Mouse (Mus musculus) layer of hippocampus, adult 9-11 months (tissue): ENCODE measurements around the gene Upf3b.

Experiments used
- DNase-seq: peaks from one replicate; pipeline ENCODE4 v3.0.0; 2022

The Upf3b gene

GRCm38 (mm10) chrX:37076651-37077050 is 33.5 kb downstream of the Upf3b start:
- DNase-seq: no peak

GRCm38 (mm10) chrX:37074262-37074892 is 35.7 kb downstream of the Upf3b start:
- DNase-seq: peak; percentile 14

GRCm38 (mm10) chrX:37068766-37069165 is 41.4 kb downstream of the Upf3b start:
- no peak for DNase-seq

- DNase-seq: no peak
These were observed 42.8 kb downstream of the Upf3b start for GRCm38 (mm10) chrX:37067299-37067698.

GRCm38 (mm10) chrX:37063902-37064301 is 46.2 kb downstream of the Upf3b start:
- DNase-seq: no peak

GRCm38 (mm10) chrX:37048890-37049823 is 61.0 kb downstream of the Upf3b start:
- no peak for DNase-seq

GRCm38 (mm10) chrX:37048066-37048889 is 61.8 kb downstream of the Upf3b start, which contains the start of gene Sowahd:
Gene Sowahd, plus strand, starts transcription at chrX:37048845.
- DNase-seq: no peak

GRCm38 (mm10) chrX:37042726-37043125 is 67.4 kb downstream of the Upf3b start:
- DNase-seq: no peak
